Mouse (Mus musculus): Measurements from ENCODE around the gene Ntng2. TPM values are rescaled to one million over a fixed set of nuclear protein-coding genes. Genes with fewer than 3 reads are reported as not detected.

Gene Ntng2
- 10 to 100 TPM; 36.0 to 55.7 TPM for total RNA-seq (2021)
- polyA plus RNA-seq (2012; rRNA removed): 190 and 200 TPM in 2 replicates
- long read RNA-seq, partial matches to known transcripts: 0 of 2 reads
- long read RNA-seq, other reads (novel, unspliced or antisense): 2 of 2 reads

DNA sequence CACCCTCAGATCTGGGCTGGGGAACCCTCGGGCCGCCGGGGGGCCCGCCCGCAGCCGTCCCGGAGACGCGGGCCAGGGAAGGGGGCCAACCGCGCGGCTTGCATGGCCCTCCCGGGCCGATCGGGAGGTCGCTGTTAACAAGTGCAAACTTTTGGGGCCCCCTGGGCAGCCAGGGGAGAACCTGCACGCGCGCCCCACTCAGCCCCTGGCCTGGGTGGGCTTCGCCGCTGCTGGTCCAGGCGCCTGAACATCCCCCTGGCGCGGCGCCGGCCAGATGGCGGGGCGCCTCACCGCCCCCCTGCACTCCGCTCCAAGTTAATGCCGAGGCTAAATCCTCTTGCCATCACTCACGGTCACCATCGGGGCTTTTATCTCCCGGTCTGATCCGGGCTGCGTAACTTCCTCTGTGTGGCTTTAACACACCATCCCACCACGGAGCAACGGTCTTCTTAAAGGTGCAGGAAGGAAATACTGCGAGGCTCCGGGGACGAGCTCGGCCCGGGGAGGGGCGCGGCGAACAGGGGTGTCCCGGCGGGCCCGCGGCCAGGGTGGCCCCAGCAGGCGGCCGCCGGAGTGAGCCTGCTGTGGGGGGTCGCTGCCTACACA, at the start of gene Ntng2:
Gene Ntng2 (minus strand): TSS at position 407 of the 606 bp plus-strand sequence.
- DNase-seq: peak; percentile 89

DNA sequence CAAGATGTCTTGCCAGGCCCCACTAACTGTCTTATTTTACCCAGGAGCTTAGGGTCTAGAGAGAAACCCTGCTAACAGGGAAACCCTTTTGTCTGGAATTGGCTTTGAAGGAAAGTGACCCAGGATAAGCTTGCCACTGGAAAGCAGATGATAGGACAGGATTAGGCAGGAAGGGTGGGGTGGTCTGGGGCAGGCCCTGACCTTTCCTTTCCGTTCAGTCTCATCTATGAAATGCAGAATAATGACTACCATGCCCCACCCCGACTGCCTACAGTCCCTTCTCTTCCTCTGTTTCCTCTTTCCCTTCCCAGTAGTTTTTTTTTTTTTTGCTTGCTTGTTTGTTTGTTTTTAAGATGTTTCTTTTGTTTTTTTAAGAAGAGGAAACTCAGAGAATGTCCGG, 42.8 kb upstream of the Ntng2 start:
- no peak for DNase-seq

DNA sequence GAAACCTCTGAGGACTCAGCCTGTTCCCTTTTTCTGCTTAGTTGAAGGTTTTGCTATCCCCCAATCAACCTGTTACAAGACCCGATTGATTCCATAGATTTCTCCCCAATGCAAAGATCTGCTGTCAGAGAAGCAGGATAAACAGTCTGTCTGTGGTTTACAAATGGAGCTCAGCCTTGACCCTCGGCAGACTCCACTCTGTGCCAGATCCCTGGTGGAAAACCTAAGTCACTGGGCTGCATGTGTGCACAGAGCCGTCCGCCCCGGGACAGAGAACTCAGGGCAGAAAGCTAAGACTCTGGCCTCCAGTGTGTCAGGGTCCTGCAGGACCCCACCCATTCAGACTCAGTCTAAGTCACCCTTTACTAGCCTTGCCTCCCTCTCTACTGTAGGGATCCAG, 34.8 kb upstream of the Ntng2 start:
- peak; percentile 51 for DNase-seq

DNA sequence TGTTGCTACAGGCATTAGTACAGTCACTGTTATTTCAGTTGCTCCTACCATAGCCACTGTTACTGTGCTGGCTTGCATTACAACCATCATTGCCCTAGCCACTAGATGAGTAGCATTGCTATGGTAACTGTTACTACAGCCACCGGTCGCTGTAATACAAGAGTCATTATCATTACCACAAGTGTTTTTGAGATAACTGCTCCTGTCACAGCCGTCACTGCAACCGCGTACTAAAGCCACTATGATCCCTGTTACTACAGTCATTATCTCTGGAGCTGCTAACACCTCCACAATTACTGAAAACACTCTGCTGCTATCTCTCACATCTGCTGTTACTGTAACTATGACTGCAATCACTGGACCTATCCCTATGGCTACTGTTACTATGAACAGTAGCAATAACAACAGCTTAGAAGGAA, 24.9 kb upstream of the Ntng2 start:
- DNase-seq: no peak

DNA sequence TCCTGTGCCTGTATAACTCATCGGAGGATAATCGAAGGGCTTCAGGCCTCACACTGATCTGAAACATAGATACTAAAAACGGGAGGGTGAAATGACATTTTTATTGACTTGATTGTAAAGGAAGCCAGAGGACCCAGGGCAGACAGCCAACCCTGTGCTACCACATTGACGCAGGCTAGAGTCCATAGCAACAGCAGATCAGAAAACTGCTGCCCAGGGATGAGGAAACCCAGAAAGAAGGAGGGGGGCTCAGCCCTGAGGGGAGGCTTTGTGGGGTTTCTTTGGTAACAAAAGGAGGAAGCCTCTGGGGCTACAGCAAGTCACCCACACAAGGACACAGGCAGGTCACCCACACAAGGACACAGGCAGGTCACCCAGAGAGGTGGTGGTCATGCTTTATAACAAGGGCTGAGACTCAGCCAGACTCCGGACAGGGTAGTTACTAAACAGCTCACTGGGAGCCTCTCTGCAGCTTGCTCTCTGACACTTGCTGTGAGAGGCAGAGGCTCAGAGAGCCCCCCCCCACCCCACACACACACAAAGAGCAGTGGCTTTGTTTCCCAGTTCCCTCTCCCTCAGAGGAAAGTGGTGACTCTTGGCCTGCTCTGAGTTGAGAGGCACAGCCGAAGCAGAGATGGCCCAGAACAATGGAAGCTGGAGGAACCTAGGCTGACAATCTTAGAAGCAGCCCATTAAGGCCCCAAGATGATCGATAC, 19.2 kb upstream of the Ntng2 start:
- DNase-seq: peak; percentile 36

DNA sequence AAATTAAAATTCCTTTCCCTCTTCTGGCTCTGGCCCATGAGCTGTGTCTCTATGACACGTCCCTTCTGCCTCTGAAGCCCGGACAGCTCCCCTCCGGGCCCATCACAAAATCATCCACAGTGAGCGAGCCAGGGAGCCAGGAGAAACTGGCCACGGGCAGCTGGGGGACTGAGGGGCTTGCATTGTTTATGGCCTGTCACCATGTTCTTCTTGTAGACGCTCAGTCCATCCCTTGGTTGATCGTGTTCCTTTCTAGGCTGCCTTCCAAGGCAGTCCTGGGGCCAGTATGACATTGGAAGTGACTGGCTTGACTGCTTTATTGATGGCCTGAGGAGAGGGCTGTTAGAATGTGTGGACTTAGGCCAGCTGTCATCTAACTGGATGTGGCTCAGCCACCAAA, 18.3 kb upstream of the Ntng2 start:
- DNase-seq: no peak

DNA sequence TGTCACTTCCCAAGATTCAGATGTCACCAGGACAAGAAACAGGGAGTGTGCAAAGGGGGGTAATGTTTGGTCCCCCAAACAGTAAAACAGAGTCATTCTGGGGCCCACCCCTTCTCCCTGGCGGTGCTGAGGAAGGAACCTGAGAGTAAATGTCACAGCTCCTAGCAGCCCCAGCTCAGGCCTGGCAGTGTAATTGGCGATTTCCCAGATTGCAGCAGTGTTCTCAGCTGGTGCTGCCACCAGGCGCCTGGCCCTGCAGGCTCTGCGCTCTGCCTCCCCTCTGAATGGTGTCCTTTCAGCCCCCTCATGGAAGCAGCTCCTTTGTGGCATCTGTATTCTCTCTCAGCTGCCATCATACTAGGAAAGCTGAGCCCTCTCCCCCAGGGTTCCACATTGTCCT, 14.0 kb upstream of the Ntng2 start:
- no peak for DNase-seq

DNA sequence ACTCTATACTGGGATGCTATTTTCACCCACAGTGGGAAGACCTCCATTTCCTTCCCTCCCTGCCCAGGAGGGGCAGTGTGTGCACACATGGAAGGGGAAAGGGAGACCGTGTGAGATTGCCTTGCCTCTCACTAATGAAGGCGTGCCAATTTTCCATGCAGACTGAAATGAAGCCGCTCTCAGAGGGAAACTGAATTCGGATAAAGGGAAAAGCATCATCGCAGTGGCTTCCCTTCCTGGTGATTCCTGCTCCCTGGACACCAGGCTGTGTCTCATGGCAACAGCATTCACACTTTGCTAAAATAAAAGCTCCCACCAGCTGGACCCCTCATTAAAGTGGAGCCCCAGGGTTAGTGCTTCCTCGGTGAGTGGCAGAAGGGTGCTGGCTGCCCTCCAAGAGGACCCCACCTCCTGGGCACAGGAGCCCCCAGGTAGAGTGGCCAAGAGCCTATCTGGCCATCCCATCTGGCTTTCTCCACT, 9.7 kb upstream of the Ntng2 start:
- no peak for DNase-seq

DNA sequence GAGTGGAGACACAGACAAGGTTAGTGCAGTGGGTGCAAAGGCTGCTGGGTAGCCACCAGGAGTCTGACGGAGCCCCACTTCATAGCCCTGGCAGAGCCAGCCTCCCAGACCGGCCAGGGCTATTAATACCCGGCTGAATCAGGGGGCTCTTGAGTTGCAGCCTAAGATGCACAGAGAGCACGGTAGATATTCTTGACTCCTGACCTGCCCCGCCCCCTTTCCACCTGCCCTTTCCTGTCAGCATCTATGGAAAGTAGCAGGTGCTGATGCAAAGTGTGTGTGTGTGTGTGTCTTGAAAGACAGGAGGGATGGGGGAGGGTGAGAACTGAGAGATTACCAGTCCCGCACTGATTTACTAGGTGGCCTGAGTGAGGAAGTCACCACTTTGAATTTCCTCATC, 8.3 kb upstream of the Ntng2 start:
- no peak for DNase-seq

DNA sequence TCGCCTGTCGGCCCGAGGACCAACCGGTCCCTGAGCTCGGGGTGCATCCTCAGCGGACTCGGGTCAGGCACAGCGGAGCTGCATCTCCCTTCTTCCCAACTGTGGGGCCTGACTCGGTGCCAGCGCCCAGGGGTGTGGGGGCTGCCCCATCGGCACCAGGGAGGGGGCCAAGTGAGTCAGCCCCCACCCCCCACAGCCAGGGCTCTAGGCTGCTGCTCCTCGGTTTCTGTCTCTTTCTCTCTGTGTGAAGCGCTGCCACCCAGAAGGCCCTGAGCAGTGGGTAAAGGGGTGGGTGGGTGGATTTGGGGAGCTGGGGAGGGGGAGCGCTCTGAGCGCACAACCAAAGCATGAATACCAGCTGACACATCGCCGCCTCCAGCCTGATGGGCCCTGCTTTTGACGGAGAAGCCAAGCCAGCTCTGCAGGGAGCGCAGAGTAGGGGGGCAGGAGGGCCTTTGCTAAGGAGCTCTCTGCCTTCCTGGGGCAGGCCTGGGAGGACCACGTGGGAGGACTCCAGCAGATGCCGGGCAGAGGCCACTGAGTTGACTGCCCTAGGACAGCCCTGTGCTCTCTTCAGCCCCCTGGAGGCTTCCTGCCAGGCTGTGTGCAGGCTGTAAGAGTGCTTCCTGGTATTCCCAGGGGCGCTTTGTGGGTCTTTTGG, 530 bp upstream of the Ntng2 start:
- DNase-seq: peak; percentile 74

DNA sequence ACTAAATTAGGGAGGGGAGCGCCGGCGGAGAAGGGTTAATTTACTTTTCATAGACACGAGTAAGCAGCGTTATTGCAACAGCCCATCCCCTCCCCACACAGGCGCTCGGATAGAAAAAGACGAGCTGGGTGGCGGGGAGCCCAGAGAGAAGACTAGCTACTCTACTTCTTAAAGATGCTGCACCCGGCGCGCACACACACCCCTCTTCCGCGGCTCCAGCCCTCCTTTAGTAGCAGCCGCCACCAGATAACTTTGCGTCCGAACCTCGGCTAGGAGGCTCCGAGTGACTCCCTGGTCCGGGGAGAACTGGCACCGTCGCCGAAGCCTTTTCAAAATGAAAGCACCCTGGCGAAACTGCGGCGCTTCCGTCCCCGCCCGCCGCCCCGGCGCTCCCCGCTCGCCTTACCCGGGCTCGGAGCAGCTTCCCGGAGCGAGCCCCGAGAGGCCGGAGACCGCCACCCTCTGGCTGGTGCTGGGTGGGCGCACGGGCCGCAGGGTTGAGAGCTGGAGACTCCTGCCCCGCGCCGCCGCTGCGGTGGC, 676 bp downstream of the Ntng2 start:
- DNase-seq: peak; percentile 79

DNA sequence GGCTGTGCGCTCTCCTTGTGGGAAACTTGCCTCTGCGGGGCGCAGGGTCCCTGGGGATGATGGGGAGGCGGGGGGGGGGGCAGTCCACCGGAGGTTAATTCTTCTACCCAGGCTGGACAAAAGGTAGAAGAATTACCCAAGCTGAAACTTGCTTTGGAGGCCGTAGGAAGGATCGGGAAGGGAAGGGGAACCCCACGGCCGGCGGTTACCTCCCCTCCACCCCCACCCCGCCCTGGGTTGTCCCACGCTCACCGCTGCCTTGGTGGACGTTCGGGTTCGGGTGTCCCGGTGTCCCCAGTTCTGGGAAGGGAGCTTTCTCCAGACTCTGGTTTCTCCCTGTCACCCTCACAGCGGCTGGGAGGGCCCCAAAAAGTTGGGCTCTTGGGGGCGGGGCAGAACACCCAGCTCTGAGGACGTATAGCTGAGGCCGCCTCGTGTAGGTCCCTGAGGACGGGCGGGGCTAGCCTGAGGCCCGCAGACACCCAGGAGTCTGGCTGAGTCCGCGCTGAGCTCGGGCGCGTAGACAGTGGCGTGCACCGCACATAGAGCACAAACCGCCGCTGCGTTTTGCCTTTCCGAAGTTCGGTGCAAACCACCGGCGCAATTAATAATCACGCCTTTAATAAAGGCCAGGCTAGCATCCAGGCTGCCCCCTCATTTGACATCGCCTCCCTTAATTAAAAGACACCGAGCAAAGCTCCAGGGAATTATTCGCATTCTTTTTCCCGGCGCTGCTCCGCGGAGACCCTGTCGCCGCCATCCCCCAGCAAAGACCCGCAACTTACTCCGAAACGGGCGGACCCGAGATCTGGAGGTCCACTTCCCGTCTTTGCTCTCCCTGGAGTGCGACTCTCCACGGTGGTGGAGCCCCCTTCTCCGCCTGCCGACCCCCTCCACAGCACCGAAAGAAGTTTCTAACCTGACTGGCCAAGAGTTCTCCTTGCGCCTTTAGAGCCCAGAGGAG, 1.4 kb downstream of the Ntng2 start:
- peak; percentile 63 for DNase-seq

DNA sequence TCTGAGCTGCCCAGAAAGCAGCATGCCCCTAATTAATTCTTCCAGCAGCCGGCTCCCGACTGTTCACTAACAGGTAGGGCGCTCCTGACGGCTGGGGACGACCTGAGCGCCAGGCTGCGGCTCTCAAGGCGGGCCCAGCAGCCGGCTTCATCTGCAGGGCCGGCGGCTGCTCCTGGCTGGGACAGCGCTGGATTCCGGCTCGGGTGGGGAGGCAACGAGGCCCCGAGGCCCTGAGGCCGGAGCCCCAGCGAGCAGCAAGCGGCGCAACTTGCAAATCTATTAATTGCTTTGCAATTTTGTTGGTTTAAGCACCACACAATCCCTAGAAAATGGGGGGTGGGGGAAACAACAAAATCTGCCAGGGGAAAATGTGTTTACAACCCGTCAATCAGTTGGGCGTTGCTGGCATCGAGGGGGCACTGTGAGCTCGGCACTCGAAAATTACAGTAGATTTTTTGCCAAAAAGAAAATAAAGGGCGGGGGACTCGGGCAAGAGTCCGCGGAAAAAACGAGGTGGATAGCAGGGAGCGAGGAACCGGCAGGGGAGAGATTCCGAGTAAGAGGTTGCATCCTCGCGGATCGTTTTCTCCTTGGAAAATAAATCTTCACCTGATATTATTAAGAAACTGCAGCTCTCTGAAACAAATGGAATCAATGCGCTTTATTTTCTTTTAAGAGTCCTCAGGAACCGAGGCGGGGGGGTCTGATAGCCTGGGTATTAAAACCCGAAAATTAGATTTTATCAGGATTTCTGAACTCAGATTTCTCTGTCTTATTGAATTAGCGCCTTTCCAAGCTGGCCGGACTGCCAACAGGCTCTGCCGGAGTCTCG, 2.3 kb downstream of the Ntng2 start:
- DNase-seq: peak; percentile 39

DNA sequence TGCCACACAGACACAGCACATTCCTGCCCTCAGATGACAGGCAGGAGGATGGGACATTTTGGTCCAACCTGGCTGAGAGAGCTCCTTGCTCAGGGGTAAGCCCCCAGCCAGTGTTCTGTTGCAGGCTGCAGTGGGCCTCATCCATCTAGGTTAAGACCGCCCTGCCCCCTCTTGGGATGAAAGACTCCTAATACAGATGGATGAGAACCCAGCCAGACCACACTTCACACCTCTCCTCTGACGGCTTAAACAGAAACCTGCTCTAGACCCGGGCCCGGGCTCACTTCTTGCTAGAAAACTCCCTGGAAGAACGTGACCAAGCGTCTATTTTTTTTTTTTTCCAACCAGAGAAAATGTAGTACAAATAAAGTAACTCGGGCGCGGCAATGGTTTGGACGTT, 3.0 kb downstream of the Ntng2 start:
- no peak for DNase-seq

DNA sequence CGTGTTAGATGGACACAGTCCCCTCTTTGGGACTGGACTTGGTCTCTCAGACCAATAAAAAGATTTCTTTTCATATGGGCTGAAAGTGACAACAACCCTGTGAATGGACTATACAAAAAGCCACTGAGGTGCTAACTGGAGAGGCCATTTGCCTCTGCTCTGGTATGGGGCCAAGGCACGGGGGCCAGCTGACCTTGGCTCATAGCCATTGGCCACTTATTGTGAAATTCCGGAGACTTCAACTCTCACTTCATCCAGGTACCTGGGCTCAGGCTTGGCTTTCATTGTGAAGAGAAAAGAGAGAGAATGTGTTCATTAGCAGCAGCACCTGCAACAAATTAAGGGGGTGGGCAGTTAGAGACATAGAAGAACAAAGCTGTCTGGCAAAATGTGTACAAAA, 4.3 kb downstream of the Ntng2 start:
- DNase-seq: peak; percentile 71

DNA sequence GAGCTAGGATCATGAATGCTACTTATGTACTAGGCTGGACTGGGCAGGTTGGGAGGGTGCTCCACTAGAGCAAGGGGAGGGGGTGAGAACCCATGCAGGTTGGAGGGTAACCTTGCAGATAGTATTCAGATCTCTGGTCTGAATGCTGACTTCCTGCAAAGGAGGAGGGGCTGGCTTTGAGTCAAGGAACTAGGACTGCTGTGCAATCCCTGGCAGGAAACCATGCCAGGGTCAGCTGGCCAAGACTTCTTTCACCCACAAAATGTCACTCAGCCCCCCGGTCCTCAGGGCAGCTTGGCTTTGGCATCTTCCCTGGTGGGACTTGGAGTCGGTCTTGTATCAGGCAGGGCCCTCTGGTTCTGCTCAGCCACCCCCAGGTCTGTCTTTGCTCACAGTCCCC, 5.4 kb downstream of the Ntng2 start:
- peak; percentile 70 for DNase-seq

DNA sequence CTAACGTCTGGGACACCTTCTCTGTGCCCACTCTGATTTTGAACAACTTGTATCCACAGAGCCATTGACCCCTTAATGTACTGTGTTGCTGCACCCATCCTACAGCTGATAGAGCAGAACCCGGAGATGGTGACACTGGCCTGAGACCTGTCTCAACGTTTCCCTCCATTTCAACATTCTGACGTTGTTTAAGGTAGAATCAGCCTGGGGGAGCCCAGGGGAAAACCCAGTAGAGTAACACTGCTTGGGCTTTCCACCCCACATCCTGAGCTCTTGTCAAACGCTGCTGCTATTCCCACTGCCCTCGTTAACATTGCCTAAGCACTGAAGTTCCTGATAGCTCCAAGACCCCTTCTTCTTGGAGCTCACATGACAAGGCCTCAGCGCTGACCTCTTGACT, 5.9 kb downstream of the Ntng2 start:
- no peak for DNase-seq

DNA sequence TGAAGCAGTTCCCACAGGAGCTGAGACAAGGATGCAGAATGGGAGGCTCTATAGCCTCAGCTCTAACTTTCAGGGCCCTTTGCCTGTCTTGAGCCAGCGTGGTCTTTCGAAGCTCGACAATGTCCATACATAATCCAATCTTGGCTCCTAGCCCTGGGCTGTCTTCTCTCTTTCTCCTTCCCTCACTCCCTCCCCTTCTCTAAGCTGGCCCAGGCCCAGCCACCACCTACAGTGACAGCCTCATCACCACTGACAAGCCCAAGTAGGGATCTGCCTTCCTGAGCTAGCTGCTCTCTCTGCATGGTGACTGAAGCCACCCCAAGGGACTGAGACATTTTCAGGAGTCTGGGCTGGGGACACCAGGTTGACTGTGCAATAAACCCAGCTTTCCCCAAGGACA, 6.5 kb downstream of the Ntng2 start:
- no peak for DNase-seq

DNA sequence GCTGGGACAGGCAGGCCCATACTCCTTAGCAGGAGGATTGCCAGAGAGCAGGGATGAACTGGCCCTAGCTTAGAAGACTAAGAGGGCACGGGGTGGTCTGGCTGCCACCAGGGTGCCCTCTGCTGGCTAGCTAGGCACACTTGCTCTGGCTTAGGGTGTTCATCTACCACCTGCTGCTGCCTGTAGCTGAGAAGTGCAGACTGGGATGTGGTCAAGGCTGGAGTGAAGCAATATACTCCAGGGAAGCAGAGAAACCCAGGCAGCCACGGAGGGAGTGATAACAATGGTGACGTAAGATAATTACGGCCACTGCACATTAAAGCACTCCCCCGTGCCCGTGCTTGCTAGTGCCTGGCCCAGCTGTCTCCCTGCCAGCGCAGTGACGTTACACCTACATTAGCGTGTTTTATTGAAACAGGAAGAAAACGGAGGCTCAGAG, 7.4 kb downstream of the Ntng2 start:
- DNase-seq: peak; percentile 54

DNA sequence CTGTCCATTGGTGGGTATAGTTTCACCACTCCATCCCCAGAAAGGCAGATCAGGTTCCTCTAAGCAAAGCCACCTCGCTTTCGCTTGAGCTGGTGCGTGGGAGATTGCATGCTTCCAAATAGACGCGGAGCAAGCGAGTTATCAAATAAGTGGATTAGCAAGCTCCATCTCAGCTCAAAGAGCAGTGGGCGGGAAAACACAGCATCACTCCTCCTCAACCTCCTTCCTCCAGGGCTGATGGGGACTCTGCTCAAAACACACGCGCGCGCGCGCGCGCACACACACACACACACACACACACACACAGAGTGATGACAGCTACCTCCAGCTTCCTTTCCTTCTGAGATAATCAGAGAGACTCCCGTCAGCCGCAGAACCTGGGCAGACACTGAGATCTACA, 13.5 kb downstream of the Ntng2 start:
- DNase-seq: no peak

DNA sequence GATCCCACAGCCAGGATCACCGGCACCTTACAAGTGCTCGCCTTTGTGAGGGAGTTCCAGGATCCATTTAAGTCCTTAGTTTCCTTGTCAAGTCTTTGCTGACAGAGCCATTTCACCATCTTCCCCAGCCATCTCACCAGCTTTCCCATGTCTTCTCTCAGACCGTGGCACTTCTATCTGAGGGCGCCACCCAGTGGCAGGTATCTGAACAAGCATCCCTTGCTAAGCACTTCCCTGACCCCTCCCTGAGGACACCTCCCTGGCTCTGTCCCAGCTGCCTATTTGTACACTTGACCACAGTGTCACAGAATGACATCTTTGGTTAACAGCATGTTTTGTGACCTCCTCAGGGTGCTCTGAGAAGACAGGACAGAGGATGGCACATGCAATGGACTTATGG, 15.2 kb downstream of the Ntng2 start:
- DNase-seq: peak; percentile 89
